In genomic region chr13:53309148-53309547, GRCm38 (mm10) we compare ENCODE assay signal across 9 mouse cellular contexts. TPM values are rescaled to one million over a fixed set of nuclear protein-coding genes. Genes with fewer than 3 reads are reported as not detected.
DNase-seq lines count a peak whose midpoint lies in the region; ATAC-seq and TF ChIP-seq lines count a peak whose summit lies in the region.
"Had no signal": no experiment of that assay in that cellular context is flagged by ENCODE, and none has a peak within 500 bp of the region (broad histone marks: within the 10 kb centered on the region; RNA-seq: fewer than 3 reads in every experiment).

No protein-coding gene starts in this region.

- no peak for TF ChIP-seq EP300 in stomach, postnatal 0 days (optimal IDR thresholded peaks at IDR 0.05)

- no peaks in the 10 kb centered on the region for H3K27me3 ChIP-seq in midbrain, embryonic 11.5 days (ENCODE audit: control insufficient read depth, insufficient read depth, low read length)
- no peaks in the 10 kb centered on the region for H3K27me3 ChIP-seq in midbrain, embryonic 15.5 days (replicated peaks)
- H3K27me3 ChIP-seq in intestine, embryonic 15.5 days (replicated peaks) = no peaks in the 10 kb centered on the region
- H3K27me3 ChIP-seq in stomach, postnatal 0 days (ENCODE audit: control insufficient read depth, insufficient read depth, low read length) = no peaks in the 10 kb centered on the region

- H3K4me3 ChIP-seq in midbrain, embryonic 11.5 days (ENCODE audit: low read depth, low read length) = no peak overlapping the region
- H3K4me3 ChIP-seq in midbrain, embryonic 15.5 days = no peak overlapping the region
- H3K4me3 ChIP-seq in intestine, embryonic 15.5 days (replicated peaks) = peak overlapping the region; percentile 17
- H3K4me3 ChIP-seq in stomach, postnatal 0 days (ENCODE audit: low read depth, low read length) = peak overlapping the region; percentile 18; the same call in 1 of the 2 replicates

- H3K27ac ChIP-seq in midbrain, embryonic 11.5 days (ENCODE audit: low read depth, low read length) = no peak overlapping the region; the same call in 1 of the 2 replicates
- H3K27ac ChIP-seq in midbrain, embryonic 15.5 days = no peak overlapping the region
- peak overlapping the region; percentile 84 for H3K27ac ChIP-seq in intestine, embryonic 15.5 days
- 0 out of 2 replicates have a peak overlapping the region, but pooled peaks have one; percentile 45 for H3K27ac ChIP-seq in stomach, postnatal 0 days (replicated peaks)

- H3K4me2 ChIP-seq in midbrain, embryonic 11.5 days = peak overlapping the region; percentile 42; the same call in 1 of the 2 replicates
- no peak overlapping the region for H3K4me2 ChIP-seq in midbrain, embryonic 15.5 days
- peak overlapping the region; percentile 50 for H3K4me2 ChIP-seq in intestine, embryonic 15.5 days (replicated peaks)
- peak overlapping the region; percentile 53 for H3K4me2 ChIP-seq in stomach, postnatal 0 days (replicated peaks; ENCODE audit: low read depth)

- no peak for DNase-seq in frontal cortex, postnatal 36 days (ENCODE audit: low spot score in 2 of 2)
- DNase-seq in midbrain, embryonic 11.5 days (ENCODE audit: low spot score, missing footprints) = peak; percentile 92
- no peak for DNase-seq in stomach, postnatal 0 days (ENCODE audit: low spot score)
- no peak for DNase-seq in frontal cortex, postnatal 25 days (ENCODE audit: low spot score in 2 of 2)
- no peak for DNase-seq in right cerebral cortex, postnatal 4 days
- DNase-seq: adrenal gland, adult 8-10 months had no signal

- no peaks in the 10 kb centered on the region for H3K9me3 ChIP-seq in midbrain, embryonic 11.5 days (ENCODE audit: control insufficient read depth, low read length)
- no peaks in the 10 kb centered on the region for H3K9me3 ChIP-seq in midbrain, embryonic 15.5 days
- no peaks in the 10 kb centered on the region for H3K9me3 ChIP-seq in intestine, embryonic 15.5 days
- no peaks in the 10 kb centered on the region for H3K9me3 ChIP-seq in stomach, postnatal 0 days (ENCODE audit: control insufficient read depth, low read length)

- H3K36me3 ChIP-seq in midbrain, embryonic 11.5 days (ENCODE audit: control insufficient read depth, insufficient read depth, low read length) = no peaks in the 10 kb centered on the region
- H3K36me3 ChIP-seq in midbrain, embryonic 15.5 days (replicated peaks) = no peaks in the 10 kb centered on the region
- H3K36me3 ChIP-seq in intestine, embryonic 15.5 days = no peaks in the 10 kb centered on the region
- no peaks in the 10 kb centered on the region for H3K36me3 ChIP-seq in stomach, postnatal 0 days (ENCODE audit: control insufficient read depth, insufficient read depth, low read length)

- no peak for TF ChIP-seq CTCF in stomach, postnatal 0 days (IDR thresholded peaks at IDR 0.05; ENCODE audit: low read depth)

- peak; percentile 64; the same call in 1 of the 2 replicates for ATAC-seq in frontal cortex, adult (ENCODE audit: low TSS enrichment)
- no peak for ATAC-seq in midbrain, embryonic 11.5 days (ENCODE audit: low FRiP score)
- ATAC-seq in midbrain, embryonic 15.5 days (replicated peaks) = no peak
- peak; percentile 65; the same call in 1 of the 2 replicates for ATAC-seq in intestine, embryonic 15.5 days
- peak; percentile 56; the same call in 1 of the 2 replicates for ATAC-seq in stomach, postnatal 0 days (ENCODE audit: low FRiP score, low TSS enrichment)

- peak overlapping the region; percentile 62 for H3K9ac ChIP-seq in midbrain, embryonic 11.5 days (ENCODE audit: low read length)
- no peak overlapping the region for H3K9ac ChIP-seq in midbrain, embryonic 15.5 days
- no peak overlapping the region for H3K9ac ChIP-seq in intestine, embryonic 15.5 days
- no peak overlapping the region for H3K9ac ChIP-seq in stomach, postnatal 0 days (ENCODE audit: low read length)

- 0 out of 2 replicates have a peak, but pooled peaks cover 4% of the 10 kb centered on the region for H3K4me1 ChIP-seq in midbrain, embryonic 11.5 days (ENCODE audit: control insufficient read depth, insufficient read depth, low read length)
- peaks cover 11% of the 10 kb centered on the region for H3K4me1 ChIP-seq in midbrain, embryonic 15.5 days
- peaks cover 17% of the 10 kb centered on the region for H3K4me1 ChIP-seq in intestine, embryonic 15.5 days (replicated peaks)
- peaks cover 8% of the 10 kb centered on the region; the same call in 1 of the 2 replicates for H3K4me1 ChIP-seq in stomach, postnatal 0 days (replicated peaks; ENCODE audit: control insufficient read depth, insufficient read depth)

- 56% methylated on average over 9 of the region's 9 CpGs for WGBS in midbrain, embryonic 11.5 days
- WGBS in midbrain, embryonic 15.5 days = 60% methylated on average over 9 of the region's 9 CpGs
- 22% methylated on average over 9 of the region's 9 CpGs for WGBS in intestine, embryonic 15.5 days
- WGBS in stomach, postnatal 0 days = 24% methylated on average over 9 of the region's 9 CpGs

RNA-seq across cellular contexts. Expression of gene Ror2, which starts 23.2 kb away (rescaled TPM):
- polyA plus RNA-seq in midbrain, embryonic 11.5 days (2014; fragmentation: Nextera tagmentation; extraction: Ambion mirVana) = 3.4 and 4.8 TPM in 2 replicates
- 3.2 and 3.7 TPM in 2 replicates for polyA plus RNA-seq in midbrain, embryonic 15.5 days (2015; fragmentation: Nextera tagmentation; extraction: Ambion mirVana)
- 18.8 and 19.3 TPM in 2 replicates for polyA plus RNA-seq in intestine, embryonic 15.5 days (2015; fragmentation: Nextera tagmentation; extraction: Ambion mirVana)
- polyA plus RNA-seq in stomach, postnatal 0 days (2015; fragmentation: Nextera tagmentation; extraction: Ambion mirVana) = 5.7 and 6.9 TPM in 2 replicates

Comparison
In these comparisons a context has a peak if more than half of its experiments do, and no peak if none do; other contexts are left out.
1. ATAC-seq: peak in frontal cortex, adult (single experiment), intestine, embryonic 15.5 days (single experiment) and stomach, postnatal 0 days (single experiment); none in midbrain, embryonic 11.5 days (single experiment) and midbrain, embryonic 15.5 days (single experiment).
2. H3K27ac ChIP-seq: peak in intestine, embryonic 15.5 days (single experiment) and stomach, postnatal 0 days (single experiment); none in midbrain, embryonic 11.5 days (single experiment) and midbrain, embryonic 15.5 days (single experiment).
3. H3K4me3 ChIP-seq: peak in intestine, embryonic 15.5 days (single experiment) and stomach, postnatal 0 days (single experiment); none in midbrain, embryonic 11.5 days (single experiment) and midbrain, embryonic 15.5 days (single experiment).